Mouse (Mus musculus) liver, postnatal 0 days (tissue): ENCODE measurements around the gene Apba1.

Source experiments
- CTCF ChIP-seq: sonication (generic); IDR thresholded peaks from 2 replicates; pipeline ENCODE4 v1.5.1; 2016; ENCODE audit warnings: antibody characterized with exemption, low read depth
- EP300 ChIP-seq: IDR thresholded peaks from 2 replicates; pipeline ENCODE4 v1.6.1; 2016; ENCODE audit warnings: antibody characterized with exemption, low read depth, mild to moderate bottlenecking

DNA sequence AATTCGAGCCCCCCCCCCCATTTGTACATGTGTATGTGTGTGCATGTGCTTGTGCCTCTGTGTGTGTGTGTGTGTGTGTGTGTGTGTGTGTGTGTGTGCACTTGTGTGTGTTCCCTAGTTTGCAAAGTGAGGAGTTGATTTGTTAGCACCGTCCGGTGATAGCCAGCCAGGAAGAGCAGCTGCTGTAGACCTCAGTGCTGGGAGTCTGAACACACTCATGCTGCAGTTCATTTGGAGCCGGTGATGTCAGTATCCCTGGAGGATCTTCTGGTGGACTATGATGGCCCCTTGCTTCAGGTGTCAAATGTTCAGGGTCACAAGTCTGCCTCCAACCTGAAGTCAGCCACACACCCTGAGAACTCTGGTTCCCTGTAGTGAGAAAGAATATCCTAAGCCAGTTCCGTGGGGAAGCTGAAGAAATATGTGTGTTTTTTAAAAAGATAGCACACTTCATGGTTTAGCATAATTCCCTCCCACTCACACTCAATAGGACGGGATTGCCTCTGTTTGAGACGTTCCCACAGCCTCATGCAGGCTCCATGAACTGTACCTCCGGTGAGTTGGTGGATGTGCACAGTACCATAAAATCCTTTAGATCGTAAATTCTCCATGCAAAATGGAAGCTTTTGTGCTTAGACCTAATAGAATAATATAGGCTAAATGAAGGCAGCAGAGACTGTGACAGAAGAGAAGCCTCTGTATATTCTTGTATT is 29.9 kb downstream of the Apba1 start:
- TF ChIP-seq CTCF (no peak), EP300 (no peak)
